Comparison of ENCODE assay signal across 16 mouse cellular contexts in the genomic region with DNA sequence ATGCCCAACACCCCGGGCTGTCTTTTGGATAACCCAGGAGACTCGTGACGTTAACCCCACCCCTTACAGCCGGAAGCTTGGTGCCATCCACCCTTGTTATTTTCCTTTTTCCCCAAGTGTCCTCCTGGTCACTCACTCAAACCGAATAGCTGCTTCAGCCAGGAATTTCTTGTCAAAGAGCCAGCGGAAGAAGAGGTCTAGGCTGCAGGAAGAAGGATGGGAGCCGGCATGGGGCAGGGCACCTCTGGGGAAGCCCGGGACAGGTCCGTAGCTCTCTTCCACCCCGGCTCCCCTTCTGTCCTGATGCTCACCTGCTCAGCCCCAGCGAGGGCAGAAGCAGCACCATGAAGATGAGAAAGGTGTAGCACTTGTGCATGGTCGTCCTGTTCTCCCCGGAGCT. TPM values are rescaled to one million over a fixed set of nuclear protein-coding genes. Genes with fewer than 3 reads are reported as not detected.
"Had no signal": no experiment of that assay in that cellular context is flagged by ENCODE, and none has a peak within 500 bp of the region (broad histone marks: within the 10 kb centered on the region; RNA-seq: fewer than 3 reads in every experiment).

No protein-coding gene starts in this region.

- H3K9me3 ChIP-seq: limb, embryonic 13.5 days; liver, embryonic 12.5 days; midbrain, embryonic 10.5 days; neural tube, embryonic 13.5 days; stomach, embryonic 15.5 days had no signal

- H3K4me3 ChIP-seq: layer of hippocampus, adult 2 months; limb, embryonic 13.5 days; liver, embryonic 12.5 days; midbrain, embryonic 10.5 days; neural tube, embryonic 13.5 days; stomach, embryonic 15.5 days had no signal

- H3K9ac ChIP-seq: limb, embryonic 13.5 days; liver, embryonic 12.5 days; neural tube, embryonic 13.5 days; stomach, embryonic 15.5 days had no signal

- DNase-seq: kidney, adult 9 months; kidney, postnatal 4 days; left cerebral cortex, postnatal 4 days; retina, postnatal 1 day; right cerebral cortex, postnatal 14 days; thymus, adult 2 months; thymus, postnatal 25 days had no signal

- H3K27me3 ChIP-seq: limb, embryonic 13.5 days; liver, embryonic 12.5 days; neural tube, embryonic 13.5 days; stomach, embryonic 15.5 days had no signal

- H3K27ac ChIP-seq: kidney, postnatal 0 days; layer of hippocampus, adult 2 months; limb, embryonic 13.5 days; liver, embryonic 12.5 days; midbrain, embryonic 10.5 days; neural tube, embryonic 13.5 days; stomach, embryonic 15.5 days had no signal

- H3K4me1 ChIP-seq: limb, embryonic 13.5 days had no signal

RNA-seq across cellular contexts. Expression of a gene that starts 5.5 kb away (rescaled TPM):
- polyA plus RNA-seq: intestine, postnatal 0 days; kidney, postnatal 0 days; spleen, adult 2 months had no signal
